Mouse (Mus musculus) E14TG2a.4 (cell line): ENCODE data around the gene Endou.
"Not testable (repeated sequence)": the region's sequence is repeated elsewhere in the genome, so short reads cannot be mapped to it uniquely, and the experiment has no call there.

Source experiments
- CTCF ChIP-seq: conservative IDR thresholded peaks from 2 replicates; pipeline ENCODE4 v1.5.1; 2014; ENCODE audit warnings: low read length
- NANOG ChIP-seq: IDR thresholded peaks from 2 replicates; pipeline ENCODE4 v1.6.1; 2014; ENCODE audit warnings: borderline replicate concordance, low read length, mixed read lengths

DNA sequence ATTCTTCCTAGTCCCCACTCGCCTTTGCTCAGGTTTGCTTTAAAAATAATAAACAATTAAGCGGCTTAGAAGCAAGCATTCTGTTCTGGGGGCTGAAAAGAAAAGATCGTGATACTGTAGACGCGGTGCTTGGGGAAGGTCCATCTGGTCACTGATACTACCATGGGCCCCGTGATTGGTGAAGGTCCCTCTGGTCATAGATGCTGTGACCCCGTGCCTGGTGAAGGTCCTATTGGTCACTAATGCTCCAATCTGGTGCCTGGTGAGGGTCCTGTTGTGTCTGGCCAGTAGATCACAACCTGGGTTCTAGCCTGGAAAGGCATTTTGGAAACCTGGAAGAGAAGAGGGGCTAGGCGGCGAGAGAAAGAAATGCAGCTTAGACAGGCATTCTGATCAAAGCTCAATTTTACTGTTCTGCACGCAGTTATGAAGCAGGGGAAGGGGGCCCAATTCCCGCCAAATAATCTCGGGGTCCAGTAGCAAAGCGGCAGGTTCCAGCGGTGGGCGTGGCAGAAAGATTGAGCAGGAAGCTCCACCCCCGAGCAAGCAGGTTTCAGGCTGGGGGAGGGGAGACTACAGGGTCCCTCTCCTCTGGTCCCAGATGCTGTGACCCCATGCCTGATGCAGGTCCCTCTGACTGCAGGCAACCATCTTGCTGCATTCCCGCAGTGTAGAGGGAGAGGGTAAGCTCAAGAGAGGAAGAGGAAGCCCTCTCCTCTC lies 62.8 kb downstream of the Endou start:
- TF ChIP-seq CTCF, NANOG: not testable (repeated sequence)
